Mouse (Mus musculus) cortical plate, adult 2 months (tissue): ENCODE measurements around the gene Aktip.

Experiments
- CTCF ChIP-seq: fragments of 200-500 bp; IDR thresholded peaks from 2 replicates; pipeline ENCODE4 v1.5.1; 2011; ENCODE audit warnings: mild to moderate bottlenecking, control low read depth, low read length; ENCODE audit not compliant: insufficient read depth; ENCODE audit errors: extremely low read depth
- POLR2A ChIP-seq: fragments of 200-500 bp; IDR thresholded peaks from 2 replicates; pipeline ENCODE4 v1.6.1; 2011; ENCODE audit warnings: mild to moderate bottlenecking, low read length, control low read depth; ENCODE audit not compliant: insufficient read depth; ENCODE audit errors: extremely low read depth

- TF ChIP-seq CTCF (no peak), POLR2A (no peak)
Observed at GRCm38 (mm10) chr8:91069407-91069806, 130.4 kb downstream of the Aktip start.
